Mouse (Mus musculus) limb, embryonic 14.5 days (tissue): ENCODE data around the gene Klrd1. TPM values are rescaled to one million over a fixed set of nuclear protein-coding genes. Genes with fewer than 3 reads are reported as not detected.
"Not testable (repeated sequence)": the region's sequence is repeated elsewhere in the genome, so short reads cannot be mapped to it uniquely, and the experiment has no call there.

Source experiments
- ATAC-seq: fragments of 200-750 bp; cut with Nextera tagmentation; 2 replicates; pipeline ENCODE4 v1.8.0; 2017; ENCODE audit warnings: low read depth, moderate number of reproducible peaks, moderate TSS enrichment; ENCODE audit not compliant: low FRiP score
- DNase-seq: peaks from one replicate; pipeline ENCODE4 v3.0.0-alpha.2; 2015; ENCODE audit warnings: low spot score
- H3K27ac ChIP-seq: fragments of 300-500 bp; sonication (generic); replicated peaks from 2 replicates; pipeline ENCODE4 v1.5.1; 2014; ENCODE audit warnings: low read depth, mild to moderate bottlenecking, low read length, moderate library complexity, mixed read lengths
- H3K27me3 ChIP-seq: fragments of 300-500 bp; sonication (generic); 2 replicates; pipeline ENCODE4 v1.6.1; 2014; ENCODE audit warnings: low read length, mixed read lengths; ENCODE audit not compliant: control insufficient read depth, insufficient read depth
- H3K36me3 ChIP-seq: fragments of 300-500 bp; sonication (generic); 2 replicates; pipeline ENCODE4 v1.6.1; 2014; ENCODE audit warnings: mild to moderate bottlenecking, low read length, moderate library complexity, mixed read lengths; ENCODE audit not compliant: control insufficient read depth, insufficient read depth
- H3K4me1 ChIP-seq: fragments of 300-500 bp; sonication (generic); 2 replicates; pipeline ENCODE4 v1.6.1; 2014; ENCODE audit warnings: antibody characterized with exemption, low read length, mixed read lengths; ENCODE audit not compliant: control insufficient read depth, insufficient read depth
- H3K4me2 ChIP-seq: fragments of 300-500 bp; sonication (generic); replicated peaks from 2 replicates; pipeline ENCODE4 v1.6.1; 2014; ENCODE audit warnings: low read depth, mild to moderate bottlenecking, low read length, moderate library complexity; ENCODE audit not compliant: severe bottlenecking
- H3K4me3 ChIP-seq: fragments of 300-500 bp; sonication (generic); replicated peaks from 2 replicates; pipeline ENCODE4 v1.5.1; 2014; ENCODE audit warnings: low read length
- H3K9ac ChIP-seq: fragments of 300-500 bp; sonication (generic); 2 replicates; pipeline ENCODE4 v1.6.1; 2014; ENCODE audit warnings: mild to moderate bottlenecking, low read depth, low read length, moderate library complexity; ENCODE audit not compliant: severe bottlenecking
- H3K9me3 ChIP-seq: fragments of 300-500 bp; sonication (generic); 2 replicates; pipeline ENCODE4 v1.6.1; 2016; ENCODE audit warnings: low read length; ENCODE audit not compliant: control insufficient read depth
- POLR2A ChIP-seq: fragments of 200-500 bp; IDR thresholded peaks from 2 replicates; pipeline ENCODE4 v1.8.0; 2012; ENCODE audit warnings: inconsistent platforms, mild to moderate bottlenecking, moderate library complexity, borderline replicate concordance; ENCODE audit not compliant: insufficient read depth, insufficient read length; ENCODE audit errors: extremely low read depth
- WGBS: fragments of 180-500 bp; shearing (Covaris S2); extraction: QIAGEN DNeasy Blood & Tissue Kit; methylation state at CpG from one replicate; pipeline ENCODE4 v1.1.7; 2014; 5-methylcytosine and 5-hydroxymethylcytosine counted together
- polyA plus RNA-seq, 2 experiments: library from polyadenylated mRNA; depleted of rRNA in 1 of 2; stranded (reverse) in 1 of 2; unstranded in 1 of 2; fragments of >200 nt; fragmentation: Nextera tagmentation in 1 of 2; extraction: Ambion mirVana in 1 of 2; gene quantifications; 2 replicates each; pipeline versions ENCODE4 v1.2.1 to v1.2.3; 2012 to 2014

Gene Klrd1
- polyA plus RNA-seq, 2 experiments, result 0.24 TPM; not detected in 1

- 72% methylated on average over 4 of the region's 4 CpGs for WGBS
- ATAC-seq, result no peak
These were observed 32.2 kb downstream of the Klrd1 start, which contains the start of gene Klrk1 for GRCm38 (mm10) chr6:129623735-129624134. Gene Klrk1, minus strand, starts transcription at chr6:129623864.

DNA sequence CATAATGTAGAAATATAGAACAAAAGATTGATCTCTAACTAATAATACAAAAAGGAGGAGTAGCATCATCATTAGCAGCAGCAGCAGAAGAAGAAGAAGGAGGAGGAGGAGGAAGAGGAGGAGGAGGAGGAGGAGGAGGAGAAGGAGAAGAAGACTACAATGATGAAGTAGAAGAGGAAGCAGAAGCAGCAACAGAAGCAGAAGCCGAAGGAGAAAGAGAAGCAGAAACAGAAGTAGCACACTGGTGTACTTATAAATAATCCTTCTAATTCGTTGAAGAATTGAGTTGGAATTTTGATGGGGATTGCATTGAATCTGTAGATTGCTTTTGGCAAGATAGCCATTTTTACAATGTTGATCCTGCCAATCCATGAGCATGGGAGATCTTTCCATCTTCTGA lies 39.5 kb downstream of the Klrd1 start:
- H3K4me3 ChIP-seq, H3K4me2 ChIP-seq, H3K9me3 ChIP-seq, H3K27ac ChIP-seq, ATAC-seq, H3K27me3 ChIP-seq, DNase-seq, H3K9ac ChIP-seq, H3K36me3 ChIP-seq, H3K4me1 ChIP-seq: not testable (repeated sequence)
- 71% methylated on average over 2 of the region's 2 CpGs for WGBS

More at GRCm38 (mm10) chr6:129623735-129624134, 32.2 kb downstream of the Klrd1 start, which contains the start of gene Klrk1:
- Histone ChIP-seq H3K36me3 (no peaks in the 10 kb centered on the region), H3K27ac (no peak within 1 kb of the TSS), H3K4me1 (no peaks in the 10 kb centered on the region), H3K4me3 (no peak within 1 kb of the TSS), H3K9ac (no peak within 1 kb of the TSS), H3K9me3 (no peaks in the 10 kb centered on the region), H3K4me2 (no peak within 1 kb of the TSS), H3K27me3 (no peaks in the 10 kb centered on the region)
- TF ChIP-seq POLR2A, result no peak
- DNase-seq, result no peak

DNA sequence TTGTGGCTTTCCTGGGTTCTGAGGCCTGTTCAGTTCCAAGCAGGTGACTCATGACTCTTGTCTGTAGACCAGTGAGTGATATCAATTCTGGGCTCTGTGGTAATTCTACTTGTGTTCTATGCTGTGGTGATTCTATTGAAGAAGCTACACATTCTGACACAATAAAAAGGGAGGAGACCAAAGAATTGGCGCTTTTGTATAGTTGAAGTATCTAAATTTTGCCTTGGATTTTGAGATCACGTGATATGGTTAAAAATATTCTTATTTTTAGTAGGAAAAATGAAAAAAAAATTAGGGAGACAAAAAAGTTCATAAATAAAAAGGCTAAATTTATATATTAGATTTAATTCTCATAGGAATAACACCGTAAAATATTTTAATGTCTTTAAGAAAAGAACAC lies 51.7 kb downstream of the Klrd1 start, which contains the start of gene Klrc3:
Gene Klrc3, minus strand, starts transcription at position 101 of the 400 bp plus-strand sequence.
- H3K4me1 ChIP-seq, ATAC-seq, H3K4me2 ChIP-seq, H3K4me3 ChIP-seq, H3K36me3 ChIP-seq, H3K27me3 ChIP-seq, H3K27ac ChIP-seq, H3K9me3 ChIP-seq, DNase-seq, H3K9ac ChIP-seq: not testable (repeated sequence)
- 80% methylated on average over 3 of the region's 3 CpGs for WGBS

DNA sequence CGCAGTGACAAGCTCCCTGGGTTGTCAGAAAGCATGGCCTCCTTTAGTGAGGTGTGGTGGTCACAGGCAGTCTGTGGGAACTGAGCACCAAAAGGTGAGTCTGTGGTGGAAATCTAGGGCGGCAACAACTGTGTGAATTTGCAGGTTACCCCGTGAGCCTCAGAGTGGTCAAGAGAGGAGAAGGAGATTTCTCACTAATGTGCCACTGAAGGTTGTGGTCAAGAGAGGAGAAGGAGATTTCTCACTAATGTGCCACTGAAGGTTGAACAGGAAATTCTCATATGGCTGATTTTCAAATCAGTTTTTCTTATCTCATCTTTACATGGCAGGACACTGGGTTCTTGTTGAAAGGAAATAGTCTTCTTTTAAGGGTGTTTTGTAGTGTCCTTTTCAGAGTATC lies 52.5 kb downstream of the Klrd1 start:
- H3K4me3 ChIP-seq, H3K27ac ChIP-seq, H3K27me3 ChIP-seq, H3K36me3 ChIP-seq, H3K4me1 ChIP-seq, H3K4me2 ChIP-seq, ATAC-seq, H3K9ac ChIP-seq, DNase-seq, H3K9me3 ChIP-seq: not testable (repeated sequence)
- WGBS, result 60% methylated on average over 1 of the region's 3 CpGs

Other genes with a start within 250 kb of the Klrd1 start
- 0.69 and 1.1 TPM in 2 replicates for gene Clec12a, start 249.1 kb upstream of the Klrd1 start, polyA plus RNA-seq (2012; rRNA removed)
- 1.5 and 1.9 TPM in 2 replicates for gene Clec12a, start 249.1 kb upstream of the Klrd1 start, polyA plus RNA-seq (2014; fragmentation: Nextera tagmentation; extraction: Ambion mirVana)
- 0.06 and 0.14 TPM in 2 replicates for gene Clec12b, start 205.9 kb upstream of the Klrd1 start, polyA plus RNA-seq (2012; rRNA removed)
- not detected in 2 replicates for gene Clec12b, start 205.9 kb upstream of the Klrd1 start, polyA plus RNA-seq (2014; fragmentation: Nextera tagmentation; extraction: Ambion mirVana)
- gene Clec1b, start 194.5 kb upstream of the Klrd1 start, polyA plus RNA-seq (2012; rRNA removed), result 0.59 and 0.78 TPM in 2 replicates
- 1.2 and 1.3 TPM in 2 replicates for gene Clec1b, start 194.5 kb upstream of the Klrd1 start, polyA plus RNA-seq (2014; fragmentation: Nextera tagmentation; extraction: Ambion mirVana)
- 0.08 and 0.13 TPM in 2 replicates for gene Clec9a, start 182.9 kb upstream of the Klrd1 start, polyA plus RNA-seq (2012; rRNA removed)
- gene Clec9a, start 182.9 kb upstream of the Klrd1 start, polyA plus RNA-seq (2014; fragmentation: Nextera tagmentation; extraction: Ambion mirVana), result 0.07 and 0.19 TPM in 2 replicates
- gene Clec1a, start 139.8 kb upstream of the Klrd1 start, polyA plus RNA-seq (2012; rRNA removed), result 0.97 and 1.3 TPM in 2 replicates
- gene Clec1a, start 139.8 kb upstream of the Klrd1 start, polyA plus RNA-seq (2014; fragmentation: Nextera tagmentation; extraction: Ambion mirVana), result 2.5 and 3.1 TPM in 2 replicates
- gene Olr1, start 84.6 kb upstream of the Klrd1 start, polyA plus RNA-seq (2012; rRNA removed), result 0.04 and 0.10 TPM in 2 replicates
- not detected in 2 replicates for gene Olr1, start 84.6 kb upstream of the Klrd1 start, polyA plus RNA-seq (2014; fragmentation: Nextera tagmentation; extraction: Ambion mirVana)
- gene Tmem52b, start 79.2 kb upstream of the Klrd1 start, polyA plus RNA-seq (2012; rRNA removed), result not detected in 2 replicates
- gene Tmem52b, start 79.2 kb upstream of the Klrd1 start, polyA plus RNA-seq (2014; fragmentation: Nextera tagmentation; extraction: Ambion mirVana), result not detected in 2 replicates
- 45.0 and 46.6 TPM in 2 replicates for gene Gabarapl1, start 58.6 kb upstream of the Klrd1 start, polyA plus RNA-seq (2012; rRNA removed)
- 15.9 and 18.0 TPM in 2 replicates for gene Gabarapl1, start 58.6 kb upstream of the Klrd1 start, polyA plus RNA-seq (2014; fragmentation: Nextera tagmentation; extraction: Ambion mirVana)
- 0.03 and 0.05 TPM in 2 replicates for gene Klre1, start 13.9 kb upstream of the Klrd1 start, polyA plus RNA-seq (2012; rRNA removed)
- gene Klre1, start 13.9 kb upstream of the Klrd1 start, polyA plus RNA-seq (2014; fragmentation: Nextera tagmentation; extraction: Ambion mirVana), result not detected in 2 replicates
- not detected in 2 replicates for gene Klrk1, start 32.1 kb downstream of the Klrd1 start, polyA plus RNA-seq (2012; rRNA removed)
- gene Klrk1, start 32.1 kb downstream of the Klrd1 start, polyA plus RNA-seq (2014; fragmentation: Nextera tagmentation; extraction: Ambion mirVana), result 0.30 TPM in 1 of 2 replicates, not detected in the other
- gene Klrc3, start 51.6 kb downstream of the Klrd1 start, polyA plus RNA-seq (2012; rRNA removed), result not detected in 2 replicates
- gene Klrc3, start 51.6 kb downstream of the Klrd1 start, polyA plus RNA-seq (2014; fragmentation: Nextera tagmentation; extraction: Ambion mirVana), result not detected in 2 replicates
- not detected in 2 replicates for gene Klrc2, start 68.9 kb downstream of the Klrd1 start, polyA plus RNA-seq (2012; rRNA removed)
- not detected in 2 replicates for gene Klrc2, start 68.9 kb downstream of the Klrd1 start, polyA plus RNA-seq (2014; fragmentation: Nextera tagmentation; extraction: Ambion mirVana)
- not detected in 2 replicates for gene Klrc1, start 87.2 kb downstream of the Klrd1 start, polyA plus RNA-seq (2012; rRNA removed)
- gene Klrc1, start 87.2 kb downstream of the Klrd1 start, polyA plus RNA-seq (2014; fragmentation: Nextera tagmentation; extraction: Ambion mirVana), result not detected in 2 replicates
- gene Klri1, start 125.3 kb downstream of the Klrd1 start, polyA plus RNA-seq (2012; rRNA removed), result 0.09 TPM in 1 of 2 replicates, not detected in the other
- not detected in 2 replicates for gene Klri1, start 125.3 kb downstream of the Klrd1 start, polyA plus RNA-seq (2014; fragmentation: Nextera tagmentation; extraction: Ambion mirVana)
- gene Klri2, start 148.7 kb downstream of the Klrd1 start, polyA plus RNA-seq (2012; rRNA removed), result not detected in 2 replicates
- gene Klri2, start 148.7 kb downstream of the Klrd1 start, polyA plus RNA-seq (2014; fragmentation: Nextera tagmentation; extraction: Ambion mirVana), result not detected in 2 replicates
- not detected in 2 replicates for gene Gm156, start 192.5 kb downstream of the Klrd1 start, polyA plus RNA-seq (2012; rRNA removed)
- not detected in 2 replicates for gene Gm156, start 192.5 kb downstream of the Klrd1 start, polyA plus RNA-seq (2014; fragmentation: Nextera tagmentation; extraction: Ambion mirVana)